Mouse (Mus musculus) megakaryocyte-erythroid progenitor cell, adult 5-6 weeks (primary cell): ENCODE measurements around the gene Esd. TPM values are rescaled to one million over a fixed set of nuclear protein-coding genes. Genes with fewer than 3 reads are reported as not detected.

Source experiments
- ATAC-seq: replicated peaks from 2 replicates; pipeline ENCODE4 v1.8.0; 2016; ENCODE audit warnings: mild to moderate bottlenecking, inconsistent platforms; ENCODE audit not compliant: severe bottlenecking, poor library complexity, low FRiP score, low TSS enrichment
- total RNA-seq, 2 experiments: library from RNA; stranded (forward) in 1 of 2; stranded (reverse) in 1 of 2; fragments of 200-1000, 215-1000 nt in 1 of 2; fragments of >200 nt in 1 of 2; fragmentation: Nextera tagmentation in 1 of 2; gene quantifications; 2 replicates each; pipeline ENCODE4 v1.2.3; 2014 to 2017

Gene Esd
- total RNA-seq, 2 experiments from 2014 or later, result 153 to 340 TPM

DNA sequence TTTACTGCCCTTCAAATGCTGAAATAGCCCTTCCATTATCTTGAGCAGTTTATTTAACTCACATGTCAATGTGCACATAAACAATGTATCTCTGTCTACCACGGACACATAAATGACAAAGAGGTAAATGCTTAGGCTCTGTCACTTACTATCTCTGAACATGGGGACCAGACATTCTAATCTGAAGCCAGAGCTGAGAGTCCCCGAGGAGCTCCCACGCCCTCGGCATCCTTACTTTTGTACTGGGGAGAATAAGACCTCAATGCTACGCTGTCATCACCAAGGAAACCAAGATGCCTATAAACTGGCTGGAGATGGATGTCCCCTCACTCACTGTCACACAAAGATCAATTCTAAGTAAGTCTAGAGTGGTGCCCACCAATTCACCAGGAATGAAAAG, 58.4 kb downstream of the Esd start:
- no peak for ATAC-seq

DNA sequence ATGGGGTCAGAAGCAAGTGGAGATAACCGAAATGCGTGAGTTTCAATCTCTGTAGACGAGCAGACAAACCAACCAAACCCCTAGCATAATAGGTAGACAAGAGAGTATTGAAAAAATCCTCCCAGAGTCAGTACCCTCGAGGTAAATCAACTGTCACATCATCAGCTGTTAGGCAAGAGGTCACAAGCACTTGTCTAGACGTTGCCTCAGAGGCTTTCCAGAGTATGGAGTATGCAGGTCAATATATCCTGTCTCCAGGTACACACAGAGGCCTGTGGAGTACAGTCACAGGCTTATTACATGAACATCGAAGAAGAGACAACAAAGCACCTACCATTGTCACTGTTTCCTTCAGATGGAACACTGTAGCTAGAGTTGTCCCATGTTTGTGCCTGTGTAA, 60.7 kb downstream of the Esd start:
- no peak for ATAC-seq

DNA sequence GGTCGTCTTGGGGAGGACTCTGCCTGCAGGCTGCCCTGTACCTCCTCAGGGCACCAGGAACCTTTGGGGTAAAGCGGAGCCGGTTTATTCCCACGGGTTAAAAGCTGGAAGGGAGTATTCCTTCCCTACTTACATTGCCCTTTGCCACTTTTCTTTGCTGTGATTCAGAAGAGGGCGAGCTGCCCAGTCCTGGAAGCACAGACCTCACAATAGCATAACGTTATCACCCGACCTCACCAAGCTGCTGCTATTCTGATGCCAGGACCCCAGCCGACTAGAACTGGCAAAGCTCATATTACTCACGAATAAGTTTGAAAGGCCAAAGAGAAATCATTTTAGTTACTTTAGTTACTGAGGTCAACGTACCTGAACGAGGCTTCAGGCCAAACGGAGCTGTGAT, 62.8 kb downstream of the Esd start:
- ATAC-seq, result no peak

DNA sequence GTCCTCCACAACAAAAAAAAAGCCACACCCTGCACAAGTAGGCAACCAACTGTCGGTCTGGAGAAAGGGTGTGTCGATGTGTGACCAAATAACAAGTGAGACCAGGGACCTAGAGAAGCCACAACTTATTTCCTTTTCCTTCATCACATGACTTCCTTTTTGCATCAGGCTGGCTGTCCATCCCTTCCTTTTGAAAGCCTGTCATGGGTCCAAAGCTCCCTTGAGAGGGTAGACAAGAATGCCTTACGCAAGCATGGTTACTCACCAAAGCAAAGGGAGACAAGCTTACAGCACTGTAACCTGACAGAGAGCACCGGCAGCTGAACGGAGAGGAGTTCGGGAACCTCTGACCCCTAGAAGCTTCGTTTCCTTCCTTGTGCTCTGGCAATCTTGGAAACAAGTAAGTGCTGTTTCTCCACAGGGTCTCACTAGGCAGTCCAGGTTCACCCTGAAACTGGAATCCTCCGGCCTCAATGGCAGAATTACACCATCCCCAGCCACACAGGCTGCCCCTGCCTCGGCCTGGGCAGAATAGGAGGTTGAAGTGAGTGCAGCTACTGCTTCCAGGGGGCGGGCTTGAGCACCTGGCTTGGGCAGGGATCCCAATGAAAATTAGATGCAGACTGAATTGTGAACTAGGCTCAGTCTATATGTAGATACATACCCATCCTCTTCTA, 65.4 kb downstream of the Esd start:
- ATAC-seq, result no peak

DNA sequence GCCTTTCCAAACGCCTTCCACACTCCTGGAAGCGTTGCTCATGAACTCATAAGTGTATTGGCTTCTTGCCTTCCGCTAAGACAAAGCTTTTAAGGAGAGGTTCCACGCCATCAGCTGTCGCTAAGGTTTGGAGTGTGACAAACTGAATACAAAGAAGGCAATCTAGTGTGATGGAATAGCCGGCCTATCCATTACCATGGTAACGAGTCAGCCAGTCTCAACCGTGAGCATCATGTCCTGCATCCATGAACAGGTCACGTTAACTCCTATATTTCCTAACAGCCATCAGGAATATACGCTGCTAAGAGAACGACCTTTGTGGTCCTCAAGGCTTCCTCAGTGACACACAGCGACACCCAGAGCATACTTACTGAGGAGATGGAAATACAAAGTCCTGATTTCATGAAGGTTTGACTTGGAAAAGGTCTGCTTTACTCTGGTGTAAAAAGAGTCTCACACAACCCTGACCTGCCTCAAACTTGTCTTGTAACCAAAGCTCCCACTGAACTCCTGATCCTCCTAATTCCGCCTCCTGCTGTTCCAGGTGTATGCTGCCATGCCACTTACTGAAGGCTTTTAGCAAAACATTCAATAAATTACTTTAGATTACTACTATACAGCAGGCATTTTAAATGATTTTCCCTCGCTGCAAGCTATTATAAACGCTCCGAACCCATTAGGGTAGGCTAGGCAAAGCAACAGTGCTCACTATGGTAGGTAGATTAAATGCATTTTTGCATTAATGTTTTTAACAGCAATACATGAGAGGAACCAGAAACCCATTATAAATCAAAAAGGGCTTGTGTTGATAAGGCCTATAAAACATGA, 66.2 kb downstream of the Esd start:
- ATAC-seq, result no peak

Other genes with a start within 250 kb of the Esd start
- 5.1 and 7.5 TPM in 2 replicates for gene Htr2a, start 91.5 kb upstream of the Esd start, total RNA-seq (2014; fragmentation: Nextera tagmentation)
- gene Htr2a, start 91.5 kb upstream of the Esd start, total RNA-seq (2017), result 2.0 and 3.5 TPM in 2 replicates
- 10.4 and 12.3 TPM in 2 replicates for gene Lrch1, start 215.6 kb downstream of the Esd start, total RNA-seq (2014; fragmentation: Nextera tagmentation)
- 8.2 and 17.3 TPM in 2 replicates for gene Lrch1, start 215.6 kb downstream of the Esd start, total RNA-seq (2017)